7 mouse cellular contexts compared by ENCODE assay signal in genomic region chr10:59920485-59920809, GRCm38 (mm10). TPM values are rescaled to one million over a fixed set of nuclear protein-coding genes. Genes with fewer than 3 reads are reported as not detected.
DNase-seq lines count a peak whose midpoint lies in the region; ATAC-seq and TF ChIP-seq lines count a peak whose summit lies in the region.

No protein-coding gene starts in this region.

- H3K9ac ChIP-seq in lung, postnatal 0 days (replicated peaks; ENCODE audit: low read depth): peak overlapping the region; percentile 34; the same call in 1 of the 2 replicates

- H3K4me1 ChIP-seq in lung, postnatal 0 days (ENCODE audit: insufficient read depth, low read depth, low read length): peaks cover 35% of the 10 kb centered on the region; the same call in 1 of the 2 replicates
- peaks cover 40% of the 10 kb centered on the region for H3K4me1 ChIP-seq in erythroblast, embryonic 14.5 days (ENCODE audit: control insufficient read depth)
- H3K4me1 ChIP-seq in limb, embryonic 10.5 days: peaks cover 76% of the 10 kb centered on the region
- peaks cover 31% of the 10 kb centered on the region for H3K4me1 ChIP-seq in small intestine, adult 2 months (ENCODE audit: control insufficient read depth, insufficient read depth, insufficient read length, low read length)

- H3K27ac ChIP-seq in lung, postnatal 0 days (ENCODE audit: low read length): peak overlapping the region; percentile 79
- H3K27ac ChIP-seq in limb, embryonic 10.5 days: peak overlapping the region; percentile 93
- peak overlapping the region; percentile 90 for H3K27ac ChIP-seq in small intestine, adult 2 months (ENCODE audit: insufficient read depth, low read depth, low read length)

- ATAC-seq in lung, postnatal 0 days: no peak

- no peak for DNase-seq in lung, postnatal 0 days (ENCODE audit: low spot score)
- no peak for DNase-seq in lung, postnatal 25 days (ENCODE audit: low spot score)
- no peak for DNase-seq in limb, embryonic 10.5 days (ENCODE audit: low spot score)
- no peak for DNase-seq in cerebellum, postnatal 25 days
- no peak for DNase-seq in spleen, adult 18-20 months

- no peak for TF ChIP-seq EP300 in lung, postnatal 0 days (IDR thresholded peaks at IDR 0.05)

- TF ChIP-seq CTCF in lung, postnatal 0 days (IDR thresholded peaks at IDR 0.05): no peak
- TF ChIP-seq CTCF in small intestine, adult 2 months (IDR thresholded peaks at IDR 0.05; ENCODE audit: extremely low read depth, insufficient read length, insufficient replicate concordance, low read depth, low read length): no peak

- no peaks in the 10 kb centered on the region for H3K36me3 ChIP-seq in lung, postnatal 0 days (ENCODE audit: insufficient read depth, low read length)
- H3K36me3 ChIP-seq in erythroblast, embryonic 14.5 days (ENCODE audit: control insufficient read depth): no peaks in the 10 kb centered on the region
- H3K36me3 ChIP-seq in limb, embryonic 10.5 days: no peaks in the 10 kb centered on the region
- no peaks in the 10 kb centered on the region for H3K36me3 ChIP-seq in small intestine, adult 2 months (ENCODE audit: control insufficient read depth, insufficient read depth, low read length)

- H3K9me3 ChIP-seq in lung, postnatal 0 days (ENCODE audit: low read length): no peaks in the 10 kb centered on the region
- H3K9me3 ChIP-seq in erythroblast, embryonic 14.5 days (ENCODE audit: control insufficient read depth, low read length): no peaks in the 10 kb centered on the region
- H3K9me3 ChIP-seq in limb, embryonic 10.5 days (replicated peaks): no peaks in the 10 kb centered on the region

- no peak; the same call in 1 of the 2 replicates for TF ChIP-seq POLR2A in small intestine, adult 2 months (IDR thresholded peaks at IDR 0.05; ENCODE audit: low read depth, low read length)

- WGBS in lung, postnatal 0 days: 37% methylated on average over 7 of the region's 7 CpGs
- 18% methylated on average over 7 of the region's 7 CpGs for WGBS in limb, embryonic 10.5 days
- WGBS in small intestine, adult 2 months: 33% methylated on average over 7 of the region's 7 CpGs

- no peak overlapping the region for H3K4me3 ChIP-seq in lung, postnatal 0 days (ENCODE audit: low read depth, low read length)
- H3K4me3 ChIP-seq in erythroblast, embryonic 14.5 days (replicated peaks): peak overlapping the region; percentile 63
- H3K4me3 ChIP-seq in limb, embryonic 10.5 days: peak overlapping the region; percentile 51
- H3K4me3 ChIP-seq in small intestine, adult 2 months (ENCODE audit: low read depth, low read length): peak overlapping the region; percentile 65

- H3K27me3 ChIP-seq in lung, postnatal 0 days (replicated peaks; ENCODE audit: insufficient read depth, low read length): no peaks in the 10 kb centered on the region
- peaks cover 8% of the 10 kb centered on the region; the same call in 1 of the 2 replicates for H3K27me3 ChIP-seq in erythroblast, embryonic 14.5 days (ENCODE audit: control insufficient read depth)
- H3K27me3 ChIP-seq in limb, embryonic 10.5 days (ENCODE audit: low read depth, poor library complexity, severe bottlenecking): no peaks in the 10 kb centered on the region
- H3K27me3 ChIP-seq in small intestine, adult 2 months (ENCODE audit: control insufficient read depth, insufficient read depth, low read length): no peaks in the 10 kb centered on the region

- peak overlapping the region; percentile 58 for H3K4me2 ChIP-seq in lung, postnatal 0 days (replicated peaks; ENCODE audit: low read depth, low read length)

RNA-seq across cellular contexts. Expression of gene Ddit4, which starts 31.2 kb away (rescaled TPM):
- polyA plus RNA-seq in lung, postnatal 0 days (2015; fragmentation: Nextera tagmentation; extraction: Ambion mirVana): 21.2 and 28.1 TPM in 2 replicates
- polyA plus RNA-seq in erythroblast, embryonic 14.5 days (2012): 0.06 and 0.07 TPM in 2 replicates
- 30.3 and 58.7 TPM in 2 replicates for polyA plus RNA-seq in limb, embryonic 10.5 days (2016; fragmentation: Nextera tagmentation; extraction: Ambion mirVana)
- 21.5 and 35.0 TPM in 2 replicates for polyA plus RNA-seq in small intestine, adult 2 months (2012; rRNA removed)

RNA-seq across cellular contexts. Expression of gene Dnajb12, which starts 41.1 kb away (rescaled TPM):
- 19.8 and 24.4 TPM in 2 replicates for polyA plus RNA-seq in lung, postnatal 0 days (2015; fragmentation: Nextera tagmentation; extraction: Ambion mirVana)
- polyA plus RNA-seq in erythroblast, embryonic 14.5 days (2012): 7.9 and 8.8 TPM in 2 replicates
- polyA plus RNA-seq in limb, embryonic 10.5 days (2016; fragmentation: Nextera tagmentation; extraction: Ambion mirVana): 25.8 and 28.2 TPM in 2 replicates
- polyA plus RNA-seq in small intestine, adult 2 months (2012; rRNA removed): 43.1 and 86.2 TPM in 2 replicates

Comparison
In these comparisons a context has a peak if more than half of its experiments do, and no peak if none do; other contexts are left out.
1. RNA of gene Ddit4, which starts 31.2 kb away (polyA plus RNA-seq): 30.3 to 58.7 TPM in limb, embryonic 10.5 days, 21.5 to 35.0 TPM in small intestine, adult 2 months and 21.2 to 28.1 TPM in lung, postnatal 0 days; 0.06 to 0.07 TPM in erythroblast, embryonic 14.5 days; every median in the first group is over 10 times any median in the second.
2. Peak in every context shown above with its lines, with median percentiles within 50 percentile points of each other: H3K27ac ChIP-seq.